Mouse (Mus musculus): ENCODE measurements around the gene Pcnx2. TPM values are rescaled to one million over a fixed set of nuclear protein-coding genes. Genes with fewer than 3 reads are reported as not detected.

Pcnx2 gene
- polyA plus RNA-seq, 1 experiment from 2014 or later = 0.10 TPM

GRCm38 (mm10) chr8:125819797-125820196, 78.3 kb downstream of the Pcnx2 start:
- Histone ChIP-seq H3K4me1 (replicated peaks) (peaks cover 30% of the 10 kb centered on the region), H3K4me3 (no peak overlapping the region), H3K27me3 (replicated peaks) (no peaks in the 10 kb centered on the region), H3K4me2 (no peak overlapping the region), H3K9me3 (replicated peaks) (peaks cover 3% of the 10 kb centered on the region; the same call in 1 of the 2 replicates), H3K36me3 (no peaks in the 10 kb centered on the region), H3K27ac (ENCODE audit: poor library complexity, severe bottlenecking) (no peak overlapping the region), H3K9ac (no peak overlapping the region)
- ATAC-seq (ENCODE audit: insufficient number of reproducible peaks, low FRiP score) = no peak
- 53% methylated on average over 7 of the region's 7 CpGs for whole genome bisulfite sequencing

DNA sequence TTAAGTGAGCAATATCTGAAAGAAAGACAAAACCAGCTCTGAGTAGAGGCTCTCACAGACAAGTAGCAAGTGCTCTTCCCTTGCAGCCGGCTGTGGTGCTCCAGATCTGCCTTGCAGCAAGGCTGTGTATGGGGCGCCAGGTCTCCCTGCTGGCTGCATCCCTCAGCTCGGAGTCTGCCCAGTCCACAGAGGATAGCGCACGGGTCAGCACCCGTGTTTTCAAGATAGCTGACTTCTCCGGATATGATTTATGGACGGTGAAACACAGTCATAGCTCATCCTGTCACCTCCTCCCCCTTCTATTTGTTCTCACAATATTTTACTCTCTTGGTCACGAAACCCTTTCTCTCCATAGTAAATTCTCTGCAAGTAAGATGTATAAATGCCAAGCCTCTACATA, 79.3 kb downstream of the Pcnx2 start:
- peaks cover 29% of the 10 kb centered on the region for H3K4me1 ChIP-seq (replicated peaks)
- 60% methylated on average over 9 of the region's 9 CpGs for WGBS
- no peak overlapping the region for H3K4me3 ChIP-seq
- H3K27ac ChIP-seq (ENCODE audit: poor library complexity, severe bottlenecking) = no peak overlapping the region
- no peaks in the 10 kb centered on the region for H3K36me3 ChIP-seq
- peaks cover 7% of the 10 kb centered on the region; the same call in 1 of the 2 replicates for H3K9me3 ChIP-seq (replicated peaks)
- no peak overlapping the region for H3K4me2 ChIP-seq
- no peak for ATAC-seq (ENCODE audit: insufficient number of reproducible peaks, low FRiP score)
- no peak overlapping the region for H3K9ac ChIP-seq
- no peaks in the 10 kb centered on the region for H3K27me3 ChIP-seq (replicated peaks)

DNA sequence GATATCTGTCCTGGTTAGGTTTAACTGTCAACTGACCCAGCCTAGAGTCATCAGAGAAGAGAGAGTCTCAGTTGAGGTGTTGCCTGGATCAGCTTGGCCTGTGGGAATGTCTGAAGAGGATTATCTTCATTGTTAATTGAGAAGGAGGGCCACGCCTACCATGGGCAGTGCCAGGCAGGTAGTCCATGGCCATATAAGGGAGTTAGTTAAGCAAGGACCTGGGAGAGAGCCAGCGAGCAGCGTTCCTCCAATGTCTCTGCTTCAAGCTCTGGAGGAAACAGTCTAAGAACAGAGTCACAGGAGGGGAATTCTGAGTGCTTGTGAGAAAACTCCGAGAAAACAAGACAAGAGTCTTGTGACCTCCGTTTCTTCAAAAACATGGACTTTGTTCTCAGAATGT, 81.4 kb downstream of the Pcnx2 start:
- Histone ChIP-seq H3K36me3 (no peaks in the 10 kb centered on the region), H3K27ac (ENCODE audit: poor library complexity, severe bottlenecking) (no peak overlapping the region), H3K4me3 (no peak overlapping the region), H3K4me1 (replicated peaks) (peaks cover 16% of the 10 kb centered on the region), H3K9me3 (replicated peaks) (peaks cover 7% of the 10 kb centered on the region; the same call in 1 of the 2 replicates), H3K9ac (no peak overlapping the region), H3K4me2 (no peak overlapping the region), H3K27me3 (replicated peaks) (no peaks in the 10 kb centered on the region)
- WGBS = 75% methylated on average over 5 of the region's 5 CpGs
- ATAC-seq (ENCODE audit: insufficient number of reproducible peaks, low FRiP score) = no peak

DNA sequence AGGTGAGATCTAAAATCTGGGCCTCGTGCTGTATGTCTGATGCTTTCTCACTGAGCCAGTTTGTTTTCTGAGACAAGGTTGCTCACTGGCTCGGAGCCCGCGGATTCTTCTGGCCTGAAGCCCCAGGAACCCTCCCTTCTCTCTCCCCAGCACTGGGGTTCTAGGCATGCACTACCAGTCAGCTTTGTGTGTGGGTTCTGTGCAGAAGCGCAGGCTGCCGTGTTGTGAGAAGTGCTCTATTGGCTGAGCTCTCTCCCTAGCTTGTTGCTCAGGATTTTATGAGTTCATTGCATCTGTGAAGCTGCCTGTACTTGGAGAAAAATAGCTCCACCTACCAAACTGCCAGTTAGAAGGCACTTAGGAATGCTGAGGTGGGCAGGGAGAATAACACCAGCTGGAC, 89.3 kb downstream of the Pcnx2 start:
- WGBS = 74% methylated on average over 6 of the region's 6 CpGs
- H3K27ac ChIP-seq (ENCODE audit: poor library complexity, severe bottlenecking) = no peak overlapping the region
- H3K4me2 ChIP-seq = no peak overlapping the region
- H3K4me3 ChIP-seq = no peak overlapping the region
- H3K36me3 ChIP-seq = no peaks in the 10 kb centered on the region
- H3K27me3 ChIP-seq (replicated peaks) = no peaks in the 10 kb centered on the region
- H3K4me1 ChIP-seq (replicated peaks) = 0 out of 2 replicates have a peak, but pooled peaks cover 5% of the 10 kb centered on the region
- H3K9me3 ChIP-seq (replicated peaks) = no peaks in the 10 kb centered on the region
- no peak for ATAC-seq (ENCODE audit: insufficient number of reproducible peaks, low FRiP score)
- no peak overlapping the region for H3K9ac ChIP-seq

DNA sequence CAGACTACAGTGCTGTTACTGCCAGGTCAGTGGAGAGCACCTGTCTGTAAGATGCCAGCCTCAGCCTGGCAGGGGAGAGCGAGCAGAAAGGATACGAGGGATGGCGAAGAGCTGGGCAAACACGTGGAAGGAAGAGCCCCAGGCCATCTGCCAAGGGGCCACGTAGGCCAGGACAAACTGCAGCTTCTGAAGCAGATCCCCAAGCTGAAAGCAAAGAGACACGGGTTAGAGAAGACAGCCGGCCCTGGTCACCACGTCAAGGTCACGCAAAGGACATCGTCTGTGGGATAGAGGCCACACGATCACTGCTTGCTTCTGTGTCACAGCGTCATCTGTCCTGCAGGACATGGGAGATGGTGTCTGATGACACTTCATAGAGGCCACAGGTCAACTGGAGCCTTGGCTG, 90.2 kb downstream of the Pcnx2 start:
- WGBS = 75% methylated on average over 12 of the region's 12 CpGs
- Histone ChIP-seq H3K4me2 (no peak overlapping the region), H3K36me3 (no peaks in the 10 kb centered on the region), H3K9ac (no peak overlapping the region), H3K27me3 (replicated peaks) (no peaks in the 10 kb centered on the region), H3K27ac (ENCODE audit: poor library complexity, severe bottlenecking) (no peak overlapping the region), H3K9me3 (replicated peaks) (no peaks in the 10 kb centered on the region), H3K4me3 (no peak overlapping the region), H3K4me1 (replicated peaks) (0 out of 2 replicates have a peak, but pooled peaks cover 5% of the 10 kb centered on the region)
- ATAC-seq (ENCODE audit: insufficient number of reproducible peaks, low FRiP score) = no peak

DNA sequence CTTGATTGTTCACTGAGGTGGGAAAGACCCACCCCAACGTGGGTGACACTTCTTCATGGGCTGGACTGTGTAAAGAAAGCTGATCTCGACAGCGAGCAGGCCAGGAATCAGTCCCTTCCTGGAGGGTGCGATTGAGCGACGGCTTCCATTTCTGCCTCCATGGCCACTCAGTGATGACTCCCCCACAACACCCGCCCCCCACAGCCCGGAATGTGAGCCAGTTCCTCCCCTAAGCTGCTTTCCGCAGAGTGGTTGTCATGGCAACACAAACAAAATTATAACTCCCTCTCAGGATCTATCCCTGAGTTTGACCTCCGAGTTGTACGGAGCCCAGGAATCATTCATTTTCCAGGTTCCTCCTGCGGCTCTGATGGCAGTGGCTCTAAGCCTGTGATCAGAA, 91.7 kb downstream of the Pcnx2 start:
- Histone ChIP-seq H3K36me3 (no peaks in the 10 kb centered on the region), H3K4me1 (replicated peaks) (0 out of 2 replicates have a peak, but pooled peaks cover 5% of the 10 kb centered on the region), H3K4me3 (no peak overlapping the region), H3K4me2 (no peak overlapping the region), H3K27me3 (replicated peaks) (no peaks in the 10 kb centered on the region), H3K27ac (ENCODE audit: poor library complexity, severe bottlenecking) (no peak overlapping the region), H3K9me3 (replicated peaks) (no peaks in the 10 kb centered on the region), H3K9ac (no peak overlapping the region)
- 76% methylated on average over 12 of the region's 12 CpGs for WGBS
- no peak for ATAC-seq (ENCODE audit: insufficient number of reproducible peaks, low FRiP score)

DNA sequence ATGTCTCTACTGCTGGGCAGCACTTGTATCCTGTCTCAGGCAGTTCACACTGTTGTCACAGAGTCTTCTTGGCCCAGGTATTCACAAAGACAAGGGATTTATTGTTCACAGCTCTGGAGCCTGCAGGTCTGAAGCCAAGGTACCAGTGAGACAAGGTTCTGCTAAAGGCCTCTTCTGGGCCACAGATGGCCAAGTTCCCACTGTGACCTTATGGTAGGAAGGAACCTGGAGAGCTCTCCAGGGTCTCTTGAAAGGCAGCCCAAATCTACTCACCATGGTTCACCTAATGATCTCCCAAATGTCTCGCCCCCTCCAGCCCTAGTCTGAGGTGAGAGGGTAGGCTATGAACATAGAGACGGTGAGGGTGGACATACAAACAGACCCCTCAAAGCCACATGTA, 101.1 kb downstream of the Pcnx2 start:
- Histone ChIP-seq H3K9ac (no peak overlapping the region), H3K4me3 (no peak overlapping the region), H3K27ac (ENCODE audit: poor library complexity, severe bottlenecking) (no peak overlapping the region), H3K4me2 (no peak overlapping the region), H3K36me3 (no peaks in the 10 kb centered on the region), H3K9me3 (replicated peaks) (no peaks in the 10 kb centered on the region), H3K4me1 (replicated peaks) (0 out of 2 replicates have a peak, but pooled peaks cover 7% of the 10 kb centered on the region), H3K27me3 (replicated peaks) (no peaks in the 10 kb centered on the region)
- no peak for ATAC-seq (ENCODE audit: insufficient number of reproducible peaks, low FRiP score)
- 89% methylated on average over 2 of the region's 2 CpGs for WGBS

DNA sequence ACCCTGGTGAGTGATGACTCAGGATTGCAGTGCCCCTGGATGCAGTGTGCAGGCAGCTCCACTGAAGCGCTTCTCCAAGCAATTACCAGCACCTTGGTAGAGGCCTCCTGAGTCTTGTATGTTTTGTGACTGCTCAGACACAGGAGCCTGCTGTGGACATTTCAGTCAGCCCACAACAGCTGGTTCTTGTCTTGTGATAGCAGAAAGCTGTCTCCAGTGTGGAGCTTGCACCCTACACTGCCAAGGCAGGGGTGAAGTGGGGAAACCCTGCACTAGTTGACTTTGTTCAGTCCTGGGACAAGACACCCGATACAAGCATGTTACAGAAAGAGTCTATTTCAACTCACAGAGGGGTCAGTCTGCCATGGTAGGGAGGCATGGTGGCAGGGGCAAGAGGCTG, 102.8 kb downstream of the Pcnx2 start:
- Histone ChIP-seq H3K4me1 (replicated peaks) (0 out of 2 replicates have a peak, but pooled peaks cover 10% of the 10 kb centered on the region), H3K27me3 (replicated peaks) (no peaks in the 10 kb centered on the region), H3K4me3 (no peak overlapping the region), H3K4me2 (no peak overlapping the region), H3K9ac (no peak overlapping the region), H3K27ac (ENCODE audit: poor library complexity, severe bottlenecking) (no peak overlapping the region), H3K9me3 (replicated peaks) (no peaks in the 10 kb centered on the region), H3K36me3 (no peaks in the 10 kb centered on the region)
- WGBS = 68% methylated on average over 2 of the region's 2 CpGs
- ATAC-seq (ENCODE audit: insufficient number of reproducible peaks, low FRiP score) = no peak

DNA sequence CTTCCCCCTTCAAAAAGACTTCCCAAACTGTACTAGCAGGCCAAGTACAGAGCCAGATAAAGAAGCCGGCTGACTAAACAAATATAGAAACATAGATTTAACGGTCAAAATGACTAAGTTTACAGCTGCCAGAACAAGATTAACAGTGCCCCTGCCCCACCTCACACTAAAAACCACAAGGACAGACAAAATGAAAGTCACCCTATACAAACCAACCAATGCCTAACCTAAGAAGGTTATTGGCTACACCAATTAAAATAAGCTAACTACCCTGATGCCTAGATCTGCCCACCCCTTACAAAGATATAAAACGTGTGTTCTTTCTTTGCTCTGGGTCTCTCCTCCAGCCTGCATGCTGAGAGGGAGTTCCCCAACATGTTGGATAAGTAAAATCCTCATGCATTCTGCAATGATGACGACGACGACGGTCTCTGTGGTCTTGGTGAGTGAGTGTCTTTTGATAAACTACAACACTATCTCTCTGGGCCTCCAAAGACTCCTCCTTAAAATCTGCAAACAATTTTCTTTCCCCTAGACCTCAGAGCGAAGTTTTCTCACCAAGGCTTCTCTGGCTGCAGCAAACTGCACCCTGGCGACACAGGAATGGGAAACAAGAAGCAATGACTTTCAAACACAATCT, 105.2 kb downstream of the Pcnx2 start:
- 0 out of 2 replicates have a peak, but pooled peaks cover 10% of the 10 kb centered on the region for H3K4me1 ChIP-seq (replicated peaks)
- H3K4me3 ChIP-seq = no peak overlapping the region
- H3K4me2 ChIP-seq = no peak overlapping the region
- H3K27me3 ChIP-seq (replicated peaks) = no peaks in the 10 kb centered on the region
- ATAC-seq (ENCODE audit: insufficient number of reproducible peaks, low FRiP score) = no peak
- 37% methylated on average over 9 of the region's 9 CpGs for WGBS
- H3K36me3 ChIP-seq = no peaks in the 10 kb centered on the region
- no peak overlapping the region for H3K9ac ChIP-seq
- H3K9me3 ChIP-seq (replicated peaks) = no peaks in the 10 kb centered on the region
- H3K27ac ChIP-seq (ENCODE audit: poor library complexity, severe bottlenecking) = no peak overlapping the region

DNA sequence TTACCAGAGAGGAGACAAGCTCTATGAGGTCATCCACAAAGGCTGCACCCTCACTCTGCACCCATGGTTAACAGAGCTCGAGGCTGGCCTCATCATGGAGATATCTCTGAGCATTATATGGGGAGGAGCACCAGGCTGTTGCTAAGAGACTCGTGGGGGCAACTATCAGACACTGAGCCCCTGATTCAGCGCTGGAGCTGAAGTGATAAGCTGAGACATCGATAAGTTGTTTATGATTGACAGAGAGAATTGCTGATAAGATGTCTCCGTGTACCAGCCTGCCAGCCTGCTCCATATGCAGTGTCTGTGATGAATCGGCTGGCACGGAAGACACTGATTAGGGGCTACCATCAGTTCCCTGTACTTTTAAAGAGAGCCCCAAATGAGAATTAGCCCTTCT, 111.2 kb downstream of the Pcnx2 start:
- H3K4me3 ChIP-seq = no peak overlapping the region
- H3K27ac ChIP-seq (ENCODE audit: poor library complexity, severe bottlenecking) = no peak overlapping the region
- H3K27me3 ChIP-seq (replicated peaks) = no peaks in the 10 kb centered on the region
- no peaks in the 10 kb centered on the region for H3K9me3 ChIP-seq (replicated peaks)
- no peak overlapping the region for H3K9ac ChIP-seq
- H3K4me2 ChIP-seq = no peak overlapping the region
- H3K36me3 ChIP-seq = no peaks in the 10 kb centered on the region
- H3K4me1 ChIP-seq (replicated peaks) = peaks cover 12% of the 10 kb centered on the region; the same call in 1 of the 2 replicates
- no peak for ATAC-seq (ENCODE audit: insufficient number of reproducible peaks, low FRiP score)
- WGBS = 31% methylated on average over 7 of the region's 7 CpGs

GRCm38 (mm10) chr8:125782161-125782560, 116.0 kb downstream of the Pcnx2 start:
- 61% methylated on average over 3 of the region's 3 CpGs for WGBS
- Histone ChIP-seq H3K9ac (no peak overlapping the region), H3K4me2 (no peak overlapping the region), H3K9me3 (replicated peaks) (no peaks in the 10 kb centered on the region), H3K36me3 (no peaks in the 10 kb centered on the region), H3K4me1 (replicated peaks) (peaks cover 15% of the 10 kb centered on the region), H3K27me3 (replicated peaks) (no peaks in the 10 kb centered on the region), H3K4me3 (no peak overlapping the region), H3K27ac (ENCODE audit: poor library complexity, severe bottlenecking) (no peak overlapping the region)
- ATAC-seq (ENCODE audit: insufficient number of reproducible peaks, low FRiP score) = no peak

DNA sequence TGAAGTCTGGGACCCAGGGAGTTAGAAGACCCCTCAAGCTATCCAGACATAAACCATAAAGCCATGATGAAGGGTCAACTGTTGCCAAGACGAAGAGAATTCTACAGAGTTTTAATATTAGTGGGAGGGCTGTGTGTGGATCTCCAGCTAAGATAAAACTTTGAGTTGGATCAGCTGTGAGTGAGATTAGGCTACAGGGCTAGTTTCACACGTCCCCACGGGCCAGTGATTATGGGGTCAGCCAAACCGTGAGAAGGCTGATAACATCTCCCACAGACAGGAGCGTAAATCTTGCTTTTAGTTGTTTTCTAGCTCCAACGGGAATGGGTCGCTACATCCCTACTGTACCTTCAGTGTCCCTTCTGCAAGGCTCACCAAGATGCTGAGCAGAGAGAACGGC, 118.5 kb downstream of the Pcnx2 start:
- no peak overlapping the region for H3K4me2 ChIP-seq
- no peak for ATAC-seq (ENCODE audit: insufficient number of reproducible peaks, low FRiP score)
- no peaks in the 10 kb centered on the region for H3K36me3 ChIP-seq
- no peaks in the 10 kb centered on the region for H3K9me3 ChIP-seq (replicated peaks)
- no peak overlapping the region for H3K27ac ChIP-seq (ENCODE audit: poor library complexity, severe bottlenecking)
- no peak overlapping the region for H3K4me3 ChIP-seq
- no peak overlapping the region for H3K9ac ChIP-seq
- H3K4me1 ChIP-seq (replicated peaks) = peaks cover 8% of the 10 kb centered on the region; the same call in 1 of the 2 replicates
- H3K27me3 ChIP-seq (replicated peaks) = no peaks in the 10 kb centered on the region
- 55% methylated on average over 8 of the region's 8 CpGs for WGBS

Data from heart, embryonic 12.5 days (tissue).